Mouse (Mus musculus): ENCODE results near the gene Stxbp2.

The Stxbp2 gene

GRCm38 (mm10) chr8:3683408-3684176 lies 52.8 kb downstream of the Stxbp2 start:
- DNase-seq = no peak

- no peak for DNase-seq
Measured at GRCm38 (mm10) chr8:3684530-3684929, 53.8 kb downstream of the Stxbp2 start.

- no peak for DNase-seq
Measured at GRCm38 (mm10) chr8:3685422-3685821, 54.7 kb downstream of the Stxbp2 start.

GRCm38 (mm10) chr8:3687537-3687936 lies 56.8 kb downstream of the Stxbp2 start:
- DNase-seq = no peak

GRCm38 (mm10) chr8:3690774-3691173 lies 60.0 kb downstream of the Stxbp2 start:
- DNase-seq = no peak

Measured in right cerebral cortex, adult 18-20 months (tissue).